Mouse (Mus musculus): ENCODE measurements around the gene Tbc1d23.

Gene Tbc1d23

GRCm38 (mm10) chr16:57162841-57163240 is 68.5 kb downstream of the Tbc1d23 start:
- DNase-seq (ENCODE audit: low spot score in 2 of 2), result no peak

GRCm38 (mm10) chr16:57159835-57160234 is 71.5 kb downstream of the Tbc1d23 start:
- no peak for DNase-seq (ENCODE audit: low spot score in 2 of 2)

- no peak for DNase-seq (ENCODE audit: low spot score in 2 of 2)
Measured at GRCm38 (mm10) chr16:57157728-57158127, 73.6 kb downstream of the Tbc1d23 start.

GRCm38 (mm10) chr16:57157076-57157475 is 74.2 kb downstream of the Tbc1d23 start:
- DNase-seq (ENCODE audit: low spot score in 2 of 2), result no peak

GRCm38 (mm10) chr16:57155899-57156298 is 75.4 kb downstream of the Tbc1d23 start:
- no peak for DNase-seq (ENCODE audit: low spot score in 2 of 2)

GRCm38 (mm10) chr16:57151437-57151836 is 79.9 kb downstream of the Tbc1d23 start:
- DNase-seq (ENCODE audit: low spot score in 2 of 2), result no peak

GRCm38 (mm10) chr16:57144741-57145140 is 86.6 kb downstream of the Tbc1d23 start:
- no peak for DNase-seq (ENCODE audit: low spot score in 2 of 2)

GRCm38 (mm10) chr16:57133611-57134010 is 97.7 kb downstream of the Tbc1d23 start:
- DNase-seq (ENCODE audit: low spot score in 2 of 2), result no peak

- DNase-seq (ENCODE audit: low spot score in 2 of 2), result no peak
Measured at GRCm38 (mm10) chr16:57132326-57132725, 99.0 kb downstream of the Tbc1d23 start.

GRCm38 (mm10) chr16:57131544-57131943 is 99.8 kb downstream of the Tbc1d23 start:
- DNase-seq (ENCODE audit: low spot score in 2 of 2), result no peak

- peak in 1 of 2 experiments; percentile 25 for DNase-seq (ENCODE audit: low spot score in 2 of 2)
Measured at GRCm38 (mm10) chr16:57130752-57131400, 100.4 kb downstream of the Tbc1d23 start.

- no peak for DNase-seq (ENCODE audit: low spot score in 2 of 2)
Measured at GRCm38 (mm10) chr16:57127825-57128224, 103.5 kb downstream of the Tbc1d23 start.

GRCm38 (mm10) chr16:57126268-57126667 is 105.0 kb downstream of the Tbc1d23 start:
- DNase-seq (ENCODE audit: low spot score in 2 of 2), result no peak

- no peak for DNase-seq (ENCODE audit: low spot score in 2 of 2)
Measured at GRCm38 (mm10) chr16:57122682-57123445, 108.4 kb downstream of the Tbc1d23 start.

GRCm38 (mm10) chr16:57121816-57122415 is 109.4 kb downstream of the Tbc1d23 start:
- no peak for DNase-seq (ENCODE audit: low spot score in 2 of 2)

- peak; percentile 87 to 92 for DNase-seq (ENCODE audit: low spot score in 2 of 2)
Measured at GRCm38 (mm10) chr16:57120913-57121815, 110.1 kb downstream of the Tbc1d23 start, which contains the start of gene Tomm70a. TSS of gene Tomm70a (plus strand) at chr16:57121703.
